Mouse (Mus musculus) frontal cortex, postnatal 14 days (tissue): ENCODE results near the gene Hspa2.

Source experiments
- DNase-seq, 2 experiments: peaks; one replicate each; pipeline ENCODE4 v3.0.0; 2022; ENCODE audit warnings: low spot score in 2 of 2

Hspa2 gene

DNA sequence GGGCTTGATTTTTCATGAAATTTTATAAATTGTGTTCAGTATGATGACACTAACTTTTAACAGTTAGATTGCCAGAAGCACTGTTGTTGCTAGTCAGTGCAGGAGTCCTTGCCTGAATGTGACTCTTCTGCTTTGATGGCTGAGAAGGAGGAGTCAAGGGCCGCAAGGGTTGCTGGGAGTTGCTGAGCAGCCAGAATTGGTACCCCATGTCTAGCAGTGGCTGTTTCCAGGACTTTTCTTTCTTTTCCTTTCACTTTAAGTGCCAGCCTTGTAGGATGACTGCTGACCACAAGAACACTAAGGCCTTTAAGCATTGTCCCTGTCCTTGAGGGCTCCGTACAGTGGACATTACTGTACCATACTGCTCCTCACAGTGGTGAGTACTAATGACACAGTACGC is 26.2 kb upstream of the Hspa2 start:
- DNase-seq: no peak

DNA sequence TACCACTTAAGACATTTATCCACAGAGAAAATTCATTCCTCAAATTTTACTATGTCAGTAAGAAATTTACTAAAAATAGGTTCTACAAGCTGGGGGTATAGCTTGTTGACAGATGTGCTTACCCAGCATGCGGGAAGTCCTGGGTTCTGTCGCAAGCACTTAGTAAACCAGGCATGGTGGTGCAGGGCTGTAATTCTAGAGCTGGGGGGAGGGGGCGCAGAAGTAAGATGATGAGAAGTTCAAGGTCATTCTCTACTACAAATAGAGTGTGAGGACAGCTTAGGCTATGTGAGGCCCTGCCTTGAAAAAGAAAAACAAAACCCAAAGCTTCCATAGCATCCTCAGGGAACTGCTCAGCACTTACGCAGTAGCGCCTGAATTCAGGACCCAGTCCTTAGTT is 25.4 kb upstream of the Hspa2 start:
- no peak for DNase-seq

DNA sequence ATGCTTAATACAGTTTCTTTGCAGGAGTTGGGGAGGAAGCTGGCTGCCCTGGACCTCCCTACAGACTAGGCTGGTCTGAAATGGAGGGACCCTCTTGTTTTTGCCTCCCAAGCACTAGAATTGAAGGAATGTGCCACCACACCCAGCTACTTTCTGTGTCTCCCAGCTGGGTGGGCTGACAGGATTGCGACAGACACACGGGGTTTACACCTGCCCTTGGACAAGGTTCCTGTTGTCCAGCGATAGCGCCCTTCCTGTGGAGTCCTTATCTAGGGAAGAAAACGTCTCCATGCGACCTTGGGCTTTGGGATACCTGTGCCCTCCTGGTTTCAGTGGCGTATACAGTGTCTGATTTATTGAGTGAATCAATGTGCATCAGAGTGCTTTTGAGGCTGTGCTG is 23.8 kb upstream of the Hspa2 start:
- DNase-seq: no peak

DNA sequence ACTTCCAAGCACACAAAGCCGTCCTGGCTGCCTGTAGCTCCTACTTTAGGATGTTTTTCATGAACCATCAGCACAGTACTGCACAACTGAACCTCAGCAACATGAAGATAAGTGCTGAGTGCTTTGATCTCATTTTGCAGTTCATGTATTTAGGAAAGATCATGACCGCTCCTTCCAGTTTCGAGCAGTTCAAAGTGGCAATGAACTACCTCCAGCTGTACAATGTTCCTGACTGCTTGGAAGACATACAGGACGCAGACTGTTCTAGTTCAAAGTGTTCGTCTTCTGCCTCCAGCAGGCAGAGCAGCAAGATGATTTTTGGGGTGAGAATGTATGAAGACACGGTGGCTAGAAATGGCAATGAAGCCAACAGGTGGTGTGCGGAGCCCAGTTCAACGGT is 18.6 kb upstream of the Hspa2 start:
- no peak for DNase-seq

DNA sequence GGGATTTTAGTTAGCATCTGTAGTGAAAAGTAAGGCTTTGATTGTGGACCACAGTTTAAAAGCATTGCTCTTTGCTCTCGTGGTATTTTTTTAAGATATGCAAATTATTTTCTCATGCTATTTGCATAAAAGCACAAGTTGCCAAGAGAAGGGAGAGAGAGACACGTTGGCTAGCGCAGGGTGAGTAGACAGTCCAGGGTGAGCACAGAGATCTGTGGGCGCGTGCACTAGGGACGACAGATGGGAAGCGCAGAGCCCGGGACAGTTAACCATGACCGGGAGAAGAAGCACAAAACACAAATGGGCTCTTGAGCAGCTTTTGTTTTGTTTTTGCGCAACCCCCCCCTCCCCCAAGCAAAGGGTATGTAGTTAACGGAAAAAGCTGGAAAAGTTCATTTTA is 15.2 kb upstream of the Hspa2 start:
- DNase-seq: no peak

DNA sequence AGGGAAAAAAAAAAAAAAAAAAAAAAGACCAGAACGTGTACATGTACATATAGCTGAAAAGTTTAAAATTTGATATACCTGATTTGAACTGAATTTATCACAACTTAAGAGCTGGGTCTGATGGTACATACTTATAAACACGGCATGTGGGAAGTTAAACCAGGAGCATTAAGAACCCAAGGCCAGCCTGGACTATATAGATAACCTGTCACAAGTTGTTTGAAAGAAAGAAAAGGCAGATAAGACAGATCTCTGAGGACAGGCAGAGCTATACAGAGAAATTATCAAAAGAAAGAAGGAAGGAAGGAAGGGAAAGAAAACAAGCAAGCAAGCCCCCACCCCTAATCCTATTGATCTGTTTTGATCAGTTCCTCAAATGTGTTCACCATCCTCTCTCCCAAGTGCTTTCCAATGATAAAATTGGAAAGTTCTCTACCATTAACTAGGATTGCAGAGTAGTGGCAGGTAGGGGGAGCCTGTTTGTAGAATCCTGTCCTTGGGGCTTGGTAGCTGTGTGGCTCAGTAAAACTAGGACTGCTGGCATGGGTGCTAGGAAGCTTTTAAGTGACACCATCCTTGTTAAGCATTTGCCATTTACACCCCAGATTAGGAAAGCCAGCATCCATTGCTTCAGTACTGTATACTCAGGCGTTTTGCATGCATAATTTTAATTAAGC is 12.2 kb upstream of the Hspa2 start:
- DNase-seq: no peak

DNA sequence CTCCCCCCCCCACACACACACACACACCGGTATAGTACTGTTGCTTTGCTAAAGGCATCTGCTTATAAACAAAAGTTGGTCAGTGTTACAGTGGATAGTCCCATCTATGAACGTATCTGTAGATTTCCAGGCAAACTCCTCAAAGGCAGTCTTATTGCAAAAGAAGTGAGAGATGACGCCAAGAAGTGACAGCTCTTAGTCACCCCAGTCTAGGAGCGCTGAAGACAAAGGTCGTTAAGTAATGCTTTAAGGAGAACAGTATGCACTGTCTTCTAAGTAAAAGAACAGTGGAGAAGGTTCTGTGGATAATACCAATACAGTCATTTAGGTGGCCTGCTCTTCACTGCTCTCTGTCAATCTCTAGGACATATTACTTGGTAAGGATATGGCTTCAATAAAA is 11.0 kb upstream of the Hspa2 start:
- no peak for DNase-seq

DNA sequence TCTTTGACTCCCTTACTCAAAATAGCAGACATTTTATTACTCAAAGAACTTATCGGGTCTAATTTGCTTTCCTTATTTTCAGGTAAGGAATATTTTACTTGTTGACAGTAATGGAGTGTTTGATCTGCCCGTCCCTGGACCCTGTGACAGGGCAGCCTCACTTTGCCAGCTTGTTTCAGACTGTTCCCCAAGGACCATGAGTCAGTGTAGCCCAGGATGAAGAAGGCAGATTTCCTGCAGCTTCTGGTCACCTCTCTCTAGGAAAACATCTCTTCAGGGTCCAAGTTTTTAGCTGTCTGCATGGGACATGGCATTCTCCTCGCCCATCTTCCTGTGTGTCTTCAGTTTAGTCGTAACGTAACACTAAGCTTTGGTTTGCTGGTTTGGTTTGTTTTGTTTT is 6.7 kb upstream of the Hspa2 start:
- no peak for DNase-seq

DNA sequence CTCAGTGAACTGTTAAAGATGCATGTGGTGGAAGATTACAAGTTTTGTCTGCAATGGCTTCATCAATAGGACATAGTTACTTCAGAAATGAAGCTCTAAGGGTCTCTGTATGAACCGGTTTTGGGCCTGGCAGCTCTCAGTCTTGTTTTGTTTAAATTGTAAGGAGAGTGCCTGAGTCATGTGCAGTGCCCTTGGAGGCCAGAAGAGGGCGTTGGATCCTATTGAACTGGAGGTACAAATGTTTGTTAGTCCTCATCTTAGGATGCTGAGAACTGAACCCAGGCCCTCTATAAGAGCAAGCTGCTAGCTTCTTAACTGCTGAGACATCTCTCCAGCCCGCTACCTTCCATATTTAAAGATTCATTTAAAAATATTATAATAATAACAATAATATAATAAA is 2.3 kb upstream of the Hspa2 start:
- no peak for DNase-seq

DNA sequence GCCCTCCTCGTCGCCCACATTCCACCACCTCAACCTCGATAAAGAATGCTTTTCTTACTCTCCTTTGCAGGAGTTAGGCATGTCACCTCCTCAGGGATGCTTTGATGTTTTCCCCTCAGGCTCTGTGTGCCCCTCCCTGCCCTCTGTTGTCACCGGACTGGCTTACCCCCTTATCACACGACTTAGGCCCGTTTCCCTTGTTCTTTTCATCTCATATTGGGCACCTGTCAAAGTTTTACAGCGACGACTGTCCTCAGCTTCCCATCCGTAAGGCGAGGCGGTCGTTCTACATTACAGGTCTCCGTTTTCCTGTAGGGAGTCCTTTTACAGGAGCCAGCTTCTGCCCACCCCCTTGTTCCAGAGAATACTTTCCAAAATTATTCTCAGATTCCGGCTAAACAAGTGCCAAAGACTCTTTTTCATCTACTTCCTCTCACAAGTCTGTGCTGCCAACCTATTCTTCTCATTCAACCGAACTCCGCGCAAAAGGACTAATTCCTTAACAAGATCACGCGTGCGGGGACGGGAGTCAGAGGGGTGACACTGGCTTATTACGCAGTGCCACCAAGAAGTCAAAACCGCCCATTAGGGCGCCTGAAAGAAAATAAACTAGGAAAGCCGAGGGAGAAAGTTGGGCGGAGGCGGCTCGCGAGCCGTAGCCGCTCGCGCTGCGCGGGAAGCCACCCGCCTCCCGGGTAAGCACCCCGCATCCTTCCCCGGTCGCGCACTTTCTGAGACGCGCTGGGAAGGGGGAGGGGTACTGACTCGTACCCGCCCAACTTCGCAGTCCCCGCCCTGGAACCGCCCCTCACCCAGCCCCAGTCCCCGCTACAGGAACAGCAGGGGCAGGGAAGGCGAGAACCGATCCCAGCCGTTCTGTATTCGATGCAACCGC is 738 bp upstream of the Hspa2 start:
- no peak for DNase-seq

DNA sequence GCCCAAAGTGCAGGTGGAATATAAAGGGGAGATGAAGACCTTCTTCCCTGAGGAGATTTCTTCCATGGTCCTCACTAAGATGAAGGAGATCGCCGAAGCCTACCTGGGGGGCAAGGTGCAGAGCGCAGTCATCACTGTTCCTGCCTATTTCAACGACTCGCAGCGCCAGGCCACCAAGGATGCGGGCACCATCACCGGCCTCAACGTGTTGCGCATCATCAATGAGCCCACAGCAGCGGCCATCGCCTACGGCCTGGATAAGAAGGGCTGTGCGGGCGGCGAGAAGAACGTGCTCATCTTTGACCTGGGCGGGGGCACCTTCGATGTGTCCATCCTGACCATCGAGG is 833 bp downstream of the Hspa2 start:
- DNase-seq: peak in 1 of 2 experiments; percentile 15

DNA sequence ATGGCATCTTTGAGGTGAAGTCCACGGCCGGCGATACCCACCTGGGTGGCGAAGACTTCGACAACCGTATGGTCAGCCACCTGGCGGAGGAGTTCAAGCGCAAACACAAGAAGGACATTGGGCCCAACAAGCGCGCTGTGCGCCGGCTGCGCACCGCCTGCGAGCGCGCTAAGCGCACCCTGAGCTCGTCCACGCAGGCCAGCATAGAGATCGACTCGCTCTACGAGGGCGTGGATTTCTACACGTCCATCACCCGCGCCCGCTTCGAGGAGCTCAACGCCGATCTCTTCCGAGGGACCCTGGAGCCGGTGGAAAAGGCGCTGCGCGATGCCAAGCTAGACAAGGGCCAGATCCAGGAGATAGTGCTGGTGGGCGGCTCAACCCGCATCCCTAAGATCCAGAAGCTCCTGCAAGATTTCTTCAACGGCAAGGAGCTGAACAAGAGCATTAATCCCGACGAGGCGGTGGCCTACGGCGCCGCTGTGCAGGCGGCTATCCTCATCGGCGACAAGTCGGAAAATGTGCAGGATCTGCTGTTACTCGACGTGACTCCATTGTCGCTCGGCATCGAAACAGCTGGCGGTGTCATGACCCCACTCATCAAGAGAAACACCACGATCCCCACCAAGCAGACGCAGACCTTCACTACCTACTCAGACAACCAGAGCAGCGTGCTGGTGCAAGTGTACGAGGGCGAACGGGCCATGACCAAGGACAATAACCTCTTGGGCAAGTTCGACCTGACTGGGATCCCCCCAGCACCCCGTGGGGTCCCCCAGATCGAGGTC is 1.4 kb downstream of the Hspa2 start:
- peak; percentile 14 to 34 for DNase-seq

DNA sequence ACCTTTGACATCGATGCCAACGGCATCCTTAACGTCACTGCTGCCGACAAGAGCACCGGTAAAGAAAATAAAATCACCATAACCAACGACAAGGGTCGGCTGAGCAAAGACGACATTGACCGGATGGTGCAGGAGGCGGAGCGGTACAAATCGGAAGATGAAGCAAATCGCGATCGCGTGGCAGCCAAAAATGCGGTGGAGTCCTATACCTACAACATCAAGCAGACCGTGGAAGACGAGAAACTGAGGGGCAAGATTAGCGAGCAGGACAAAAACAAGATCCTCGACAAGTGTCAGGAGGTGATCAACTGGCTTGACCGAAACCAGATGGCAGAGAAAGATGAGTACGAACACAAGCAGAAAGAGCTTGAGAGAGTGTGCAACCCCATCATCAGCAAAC is 2.0 kb downstream of the Hspa2 start:
- DNase-seq: no peak

DNA sequence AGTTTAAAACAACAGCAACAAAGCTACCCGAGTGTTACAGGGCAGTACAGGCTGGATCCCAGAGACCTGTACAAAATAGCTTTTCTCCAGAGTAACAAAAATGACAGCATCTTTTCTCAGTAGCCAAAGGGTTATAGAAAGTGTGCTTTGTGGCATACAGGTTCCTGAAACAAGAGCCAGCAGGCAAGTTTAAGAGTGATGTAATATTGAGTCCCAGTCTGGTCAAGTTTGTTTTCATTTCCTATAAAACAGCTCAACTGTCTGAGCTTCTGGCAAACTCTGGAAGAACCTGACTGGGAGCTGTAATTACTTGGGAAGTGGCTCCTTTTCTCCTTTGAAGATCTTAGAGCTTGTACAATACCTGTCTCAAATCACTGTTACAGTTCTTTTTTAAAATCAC is 3.2 kb downstream of the Hspa2 start:
- no peak for DNase-seq

DNA sequence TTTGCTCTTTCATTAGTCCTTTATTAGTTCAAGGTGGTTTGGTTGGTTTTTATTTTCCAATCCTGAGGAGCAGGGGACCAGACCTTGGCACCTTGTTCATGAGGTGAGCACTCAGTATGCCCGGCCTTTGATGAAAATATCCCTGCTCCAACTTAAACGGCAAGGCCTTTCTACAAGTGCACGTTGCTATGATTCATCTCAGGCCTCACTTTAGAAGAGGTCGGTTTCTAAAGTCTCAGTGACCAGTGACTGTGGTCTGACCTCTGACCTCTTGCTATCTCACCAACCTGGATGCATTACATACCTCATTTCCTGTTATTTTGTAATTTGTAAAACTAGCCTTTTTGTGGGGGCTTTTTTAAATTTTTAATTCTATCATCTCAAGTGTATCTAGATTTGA is 5.2 kb downstream of the Hspa2 start:
- DNase-seq: no peak

DNA sequence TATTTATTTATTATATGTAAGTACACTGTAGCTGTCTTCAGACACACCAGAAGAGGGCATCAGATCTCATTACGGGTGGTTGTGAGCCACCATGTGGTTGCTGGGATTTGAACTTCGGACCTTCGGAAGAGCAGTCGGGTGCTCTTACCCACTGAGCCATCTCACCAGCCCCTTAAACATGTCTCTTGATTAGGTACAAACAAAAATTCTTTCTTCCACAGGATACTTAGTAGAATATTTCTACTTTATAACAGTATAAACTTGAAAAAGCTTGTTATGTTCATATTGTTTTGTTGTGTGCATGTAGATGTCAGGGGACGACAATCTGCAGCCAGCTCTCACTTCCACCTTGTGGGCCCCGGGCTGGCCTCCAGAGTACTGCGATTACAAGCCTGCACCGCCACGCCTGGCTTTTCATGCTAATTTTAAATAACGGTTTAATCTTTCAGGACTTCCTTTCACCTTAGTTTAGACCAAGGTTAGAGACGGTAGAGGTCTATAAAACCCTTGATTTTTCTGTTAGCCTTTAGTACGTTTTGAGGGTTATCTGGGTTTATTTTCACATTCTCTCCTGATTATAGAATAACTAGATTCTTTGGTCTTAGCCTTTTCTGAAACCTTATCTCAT is 11.5 kb downstream of the Hspa2 start:
- no peak for DNase-seq

DNA sequence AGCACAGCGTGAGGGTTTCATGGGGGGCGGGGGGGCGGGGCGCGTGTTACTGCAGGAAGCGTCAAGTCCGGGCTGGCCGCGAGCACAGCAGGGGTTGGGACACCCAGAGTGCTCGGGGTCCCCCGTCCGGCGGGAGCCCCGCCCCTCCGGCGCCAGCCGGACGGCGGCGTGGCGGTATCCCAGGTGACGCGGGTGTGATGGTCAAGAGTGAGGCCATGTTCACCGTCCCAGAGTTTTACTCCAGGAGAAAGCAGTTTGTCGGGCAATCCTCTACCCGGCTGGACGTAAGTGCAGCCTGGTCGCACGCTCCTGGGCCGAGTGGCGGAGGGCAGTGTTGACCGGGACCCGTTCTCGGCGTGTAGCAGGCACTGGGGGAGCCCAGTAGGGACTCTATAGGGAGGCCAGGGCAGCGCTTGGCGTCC is 13.5 kb downstream of the Hspa2 start, which contains the start of gene Ppp1r36:
Gene Ppp1r36 (plus strand): TSS at position 106 of the 422 bp plus-strand sequence.
- no peak for DNase-seq

DNA sequence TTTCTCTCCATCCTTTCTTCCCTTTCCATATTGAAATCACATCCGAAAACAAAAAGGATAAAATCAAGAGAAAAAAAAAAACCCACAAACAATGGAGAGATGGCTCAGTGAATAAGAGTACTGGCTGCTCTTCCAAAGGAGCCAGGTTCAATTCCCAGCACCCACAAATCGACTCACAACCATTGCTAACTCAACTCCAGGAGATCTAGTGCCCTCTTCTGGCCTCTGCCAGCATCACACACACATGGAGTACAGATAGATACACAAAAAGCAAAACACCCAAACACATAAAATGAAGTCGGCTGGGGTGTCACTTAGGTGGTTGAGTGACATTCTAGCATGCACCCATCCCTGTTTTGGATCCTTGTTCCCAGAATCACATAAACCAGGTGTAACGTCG is 14.4 kb downstream of the Hspa2 start:
- no peak for DNase-seq

DNA sequence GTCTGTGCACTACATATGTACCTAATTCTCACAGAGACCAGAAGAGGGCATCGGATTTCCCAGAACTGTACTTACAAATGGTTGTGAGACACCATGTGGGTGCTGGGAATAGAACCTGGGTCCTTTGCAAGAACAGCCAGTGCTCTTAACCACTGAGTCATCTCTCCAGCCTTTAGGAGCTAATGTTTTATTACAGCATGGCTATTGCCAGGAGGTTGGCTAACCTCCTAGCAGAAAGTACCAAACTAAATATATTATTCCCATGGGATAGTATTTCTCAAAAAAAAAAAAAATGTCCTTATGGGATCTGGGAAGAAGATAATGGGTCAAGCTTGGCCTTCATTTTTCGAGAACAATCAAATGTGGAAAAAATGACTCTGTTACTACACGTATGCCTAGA is 21.3 kb downstream of the Hspa2 start:
- DNase-seq: no peak

DNA sequence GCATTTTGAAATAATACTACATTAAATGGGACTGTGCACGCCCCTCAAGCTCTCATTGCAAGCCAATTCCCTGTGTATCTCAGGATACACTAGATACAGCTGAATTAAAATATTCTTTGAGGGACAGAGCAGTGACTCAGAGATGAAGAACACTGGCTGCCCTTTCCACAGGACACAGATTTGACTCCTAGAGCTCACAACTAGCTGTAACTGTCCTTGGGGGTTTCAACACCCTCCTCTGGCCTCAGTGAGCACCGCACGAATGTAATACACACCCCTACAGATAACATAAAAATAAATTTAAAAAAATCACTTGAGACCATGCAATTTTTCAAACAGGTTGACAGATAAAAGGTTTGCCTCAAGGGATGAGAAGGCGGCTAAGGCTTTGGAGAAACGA is 23.6 kb downstream of the Hspa2 start:
- DNase-seq: no peak

DNA sequence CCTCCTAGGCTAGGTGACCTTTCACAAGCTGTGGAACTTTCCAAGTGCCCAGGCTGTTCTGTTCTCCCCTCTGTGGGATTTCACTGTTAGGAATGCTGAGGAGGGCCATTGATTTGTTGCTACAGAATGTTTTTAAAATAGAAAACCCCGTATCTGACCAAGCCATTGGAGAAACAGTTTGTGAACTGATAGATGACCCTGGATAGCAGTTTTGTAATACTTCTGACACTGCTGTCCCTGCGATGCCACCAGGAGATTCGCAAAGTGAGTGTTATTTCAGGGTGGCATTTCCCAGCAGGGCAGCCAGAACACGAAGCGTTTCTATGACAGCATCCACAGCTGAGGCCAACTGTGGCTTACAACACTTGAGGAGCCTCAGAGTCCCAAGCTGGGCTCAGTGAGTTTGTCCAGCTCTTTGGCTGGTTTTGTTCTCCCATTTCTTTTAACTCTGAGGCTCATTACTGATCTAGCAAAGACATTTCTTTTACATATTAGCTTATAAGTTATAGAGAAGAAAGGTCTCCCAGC is 27.0 kb downstream of the Hspa2 start:
- no peak for DNase-seq

DNA sequence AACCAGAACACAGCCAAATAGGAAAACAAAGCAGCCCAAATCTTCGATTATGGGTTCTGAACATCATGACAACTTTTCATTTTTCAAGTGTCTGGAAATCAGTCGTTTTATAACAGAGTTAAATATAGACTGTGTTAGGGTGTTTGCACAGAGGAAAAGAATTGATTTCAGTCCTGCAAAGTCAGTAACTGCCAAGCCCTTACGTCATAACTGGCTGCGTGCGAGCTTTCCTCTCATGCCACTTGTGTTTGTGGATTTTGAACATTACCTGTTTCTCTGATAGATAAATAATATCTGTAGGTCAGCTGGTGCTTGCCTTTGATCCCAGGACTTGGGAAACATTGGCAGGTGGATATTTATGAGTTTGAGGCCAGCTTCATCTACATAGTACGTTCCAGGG is 27.5 kb downstream of the Hspa2 start:
- no peak for DNase-seq
